Mouse (Mus musculus): ENCODE results near the gene Retreg1. TPM values are rescaled to one million over a fixed set of nuclear protein-coding genes. Genes with fewer than 3 reads are reported as not detected.

Gene Retreg1
- polyA plus RNA-seq, 1 experiment from 2014 or later, result 5.6 TPM

DNA sequence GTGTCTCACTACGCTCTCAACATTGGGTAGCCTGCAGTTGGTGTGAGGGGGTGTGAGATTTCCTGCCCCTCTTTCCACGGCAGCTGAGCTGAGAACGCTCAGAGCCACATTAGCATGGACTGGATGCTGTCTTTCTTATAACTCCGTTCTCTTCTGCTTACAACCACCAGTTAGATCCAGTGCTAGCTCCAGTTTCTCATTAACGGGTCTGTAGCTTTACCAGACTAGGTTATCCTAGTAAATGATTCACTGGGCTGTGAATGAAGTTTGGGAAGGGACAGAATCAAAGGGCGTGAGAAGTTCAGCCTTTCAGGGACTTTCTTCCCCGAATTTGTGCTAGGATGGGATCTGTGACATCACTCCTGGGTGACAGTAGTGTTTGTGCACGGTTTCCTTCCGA, 70.7 kb downstream of the Retreg1 start:
- H3K9me3 ChIP-seq (ENCODE audit: control insufficient read depth, low read length), result no peaks in the 10 kb centered on the region
- no peak for DNase-seq (ENCODE audit: low spot score)
- H3K27me3 ChIP-seq (ENCODE audit: control insufficient read depth, insufficient read depth, low read length), result no peaks in the 10 kb centered on the region
- no peaks in the 10 kb centered on the region for H3K4me1 ChIP-seq (ENCODE audit: control insufficient read depth, insufficient read depth, low read length)
- 51% methylated on average over 9 of the region's 9 CpGs for WGBS
- H3K4me2 ChIP-seq (ENCODE audit: low read depth), result no peak overlapping the region
- H3K27ac ChIP-seq (ENCODE audit: low read depth, low read length), result no peak overlapping the region
- ATAC-seq (ENCODE audit: insufficient read depth, low FRiP score, low TSS enrichment), result no peak
- H3K4me3 ChIP-seq (ENCODE audit: low read depth, low read length), result no peak overlapping the region
- no peaks in the 10 kb centered on the region for H3K36me3 ChIP-seq (ENCODE audit: control insufficient read depth, insufficient read depth, low read length)
- no peak overlapping the region for H3K9ac ChIP-seq (ENCODE audit: low read length)

DNA sequence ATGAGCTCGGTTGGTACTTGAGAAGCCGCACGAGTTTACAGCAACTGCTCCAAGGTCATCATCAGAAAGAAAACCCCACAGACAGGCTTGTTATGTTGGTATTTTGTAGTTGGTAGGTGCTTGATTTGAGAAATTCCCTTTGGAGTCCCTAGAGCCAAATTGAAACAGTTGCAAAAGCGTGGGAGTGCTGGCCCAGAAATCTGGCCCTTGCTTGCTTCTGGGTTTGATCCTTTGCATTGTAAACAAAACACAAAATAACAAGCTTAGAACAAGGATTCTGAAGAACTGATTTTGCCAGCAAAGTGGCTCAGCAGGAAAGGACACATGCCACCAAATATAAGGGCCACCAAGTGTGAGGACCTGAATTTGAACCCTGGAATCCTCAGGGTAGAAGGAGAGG, 71.2 kb downstream of the Retreg1 start:
- Histone ChIP-seq H3K4me3 (ENCODE audit: low read depth, low read length) (no peak overlapping the region), H3K9me3 (ENCODE audit: control insufficient read depth, low read length) (no peaks in the 10 kb centered on the region), H3K36me3 (ENCODE audit: control insufficient read depth, insufficient read depth, low read length) (no peaks in the 10 kb centered on the region), H3K4me2 (ENCODE audit: low read depth) (no peak overlapping the region), H3K27ac (ENCODE audit: low read depth, low read length) (no peak overlapping the region), H3K27me3 (ENCODE audit: control insufficient read depth, insufficient read depth, low read length) (no peaks in the 10 kb centered on the region), H3K4me1 (ENCODE audit: control insufficient read depth, insufficient read depth, low read length) (no peaks in the 10 kb centered on the region), H3K9ac (ENCODE audit: low read length) (no peak overlapping the region)
- 89% methylated on average over 4 of the region's 4 CpGs for WGBS
- no peak for DNase-seq (ENCODE audit: low spot score)
- ATAC-seq (ENCODE audit: insufficient read depth, low FRiP score, low TSS enrichment), result no peak

DNA sequence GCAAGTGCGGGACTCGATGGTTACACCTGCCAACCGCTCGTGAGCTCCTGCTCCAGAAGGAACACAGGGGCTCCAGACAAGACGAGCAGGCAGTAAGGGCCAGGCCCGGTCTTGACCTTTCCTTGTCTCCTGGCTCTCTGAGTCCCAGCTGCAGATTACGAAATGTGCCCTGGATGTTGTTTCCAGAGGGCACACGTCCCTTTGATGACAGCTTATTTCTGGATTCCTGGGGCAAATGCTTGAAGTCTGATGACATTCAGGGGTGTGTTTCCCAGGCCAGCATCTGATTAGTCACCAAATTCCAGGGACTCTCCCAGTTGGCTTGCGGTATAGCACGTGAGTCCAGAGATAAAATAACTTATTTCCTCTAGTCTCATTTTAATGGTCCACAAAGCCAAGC, 72.0 kb downstream of the Retreg1 start:
- no peak for ATAC-seq (ENCODE audit: insufficient read depth, low FRiP score, low TSS enrichment)
- H3K4me1 ChIP-seq (ENCODE audit: control insufficient read depth, insufficient read depth, low read length), result no peaks in the 10 kb centered on the region
- DNase-seq (ENCODE audit: low spot score), result no peak
- H3K4me3 ChIP-seq (ENCODE audit: low read depth, low read length), result no peak overlapping the region
- H3K9me3 ChIP-seq (ENCODE audit: control insufficient read depth, low read length), result no peaks in the 10 kb centered on the region
- no peaks in the 10 kb centered on the region for H3K27me3 ChIP-seq (ENCODE audit: control insufficient read depth, insufficient read depth, low read length)
- H3K27ac ChIP-seq (ENCODE audit: low read depth, low read length), result no peak overlapping the region
- no peak overlapping the region for H3K4me2 ChIP-seq (ENCODE audit: low read depth)
- H3K9ac ChIP-seq (ENCODE audit: low read length), result no peak overlapping the region
- 75% methylated on average over 10 of the region's 10 CpGs for WGBS
- H3K36me3 ChIP-seq (ENCODE audit: control insufficient read depth, insufficient read depth, low read length), result no peaks in the 10 kb centered on the region

DNA sequence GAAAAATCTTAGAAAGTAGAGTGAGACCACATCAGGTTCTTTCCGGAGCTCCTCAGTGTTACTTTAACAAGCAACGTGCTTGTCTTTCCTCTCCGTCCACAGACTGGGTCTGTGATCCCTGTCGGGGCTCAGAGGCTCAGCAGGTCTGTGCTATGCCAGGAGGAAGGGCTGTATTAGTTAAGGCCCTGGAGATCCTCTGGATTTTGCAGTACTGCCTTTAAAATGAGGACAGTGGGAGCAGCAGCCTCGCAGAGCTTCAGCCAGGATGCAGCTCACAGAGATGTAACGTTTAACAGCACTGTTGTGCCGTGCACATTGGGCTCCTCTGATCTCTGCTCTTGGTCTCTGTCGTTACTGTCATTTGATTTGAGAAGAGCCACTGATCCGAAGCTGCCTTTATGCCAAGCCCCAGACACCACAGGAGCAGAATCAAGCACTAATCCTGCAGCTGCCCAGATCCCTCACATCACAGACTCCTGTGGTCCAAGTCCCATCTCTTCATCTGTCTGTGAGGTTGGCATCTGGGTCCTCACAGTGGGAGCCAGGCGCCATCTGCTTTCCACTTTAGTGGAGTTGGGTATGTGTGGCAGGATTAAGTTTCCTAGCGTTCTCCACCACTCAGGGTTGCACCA, 72.7 kb downstream of the Retreg1 start:
- 75% methylated on average over 11 of the region's 11 CpGs for WGBS
- no peak overlapping the region for H3K27ac ChIP-seq (ENCODE audit: low read depth, low read length)
- no peaks in the 10 kb centered on the region for H3K9me3 ChIP-seq (ENCODE audit: control insufficient read depth, low read length)
- H3K4me2 ChIP-seq (ENCODE audit: low read depth), result no peak overlapping the region
- ATAC-seq (ENCODE audit: insufficient read depth, low FRiP score, low TSS enrichment), result no peak
- H3K4me3 ChIP-seq (ENCODE audit: low read depth, low read length), result no peak overlapping the region
- no peak for DNase-seq (ENCODE audit: low spot score)
- H3K4me1 ChIP-seq (ENCODE audit: control insufficient read depth, insufficient read depth, low read length), result no peaks in the 10 kb centered on the region
- H3K9ac ChIP-seq (ENCODE audit: low read length), result no peak overlapping the region
- no peaks in the 10 kb centered on the region for H3K27me3 ChIP-seq (ENCODE audit: control insufficient read depth, insufficient read depth, low read length)
- no peaks in the 10 kb centered on the region for H3K36me3 ChIP-seq (ENCODE audit: control insufficient read depth, insufficient read depth, low read length)

DNA sequence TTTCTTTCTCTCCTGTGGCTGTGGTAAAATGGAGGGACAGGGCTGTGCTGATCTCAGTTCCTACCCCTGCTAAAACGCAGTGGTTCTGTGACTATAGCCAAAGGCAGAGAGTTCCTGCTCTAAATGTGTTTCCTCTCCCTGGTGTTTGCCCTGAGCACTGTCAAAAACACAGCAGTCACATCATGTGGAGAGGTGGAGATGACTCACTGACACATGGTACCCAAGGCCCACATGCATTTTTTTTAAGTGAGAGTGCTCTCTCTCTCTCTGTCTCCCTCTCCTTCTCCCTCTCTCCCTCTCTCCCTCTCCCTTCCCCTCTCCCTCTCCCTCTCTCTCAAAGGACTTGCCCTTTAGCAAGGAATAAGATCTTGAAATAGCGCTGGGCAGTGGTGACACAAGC, 73.3 kb downstream of the Retreg1 start:
- no peaks in the 10 kb centered on the region for H3K9me3 ChIP-seq (ENCODE audit: control insufficient read depth, low read length)
- H3K36me3 ChIP-seq (ENCODE audit: control insufficient read depth, insufficient read depth, low read length), result no peaks in the 10 kb centered on the region
- 71% methylated on average over 2 of the region's 2 CpGs for WGBS
- H3K4me3 ChIP-seq (ENCODE audit: low read depth, low read length), result no peak overlapping the region
- no peaks in the 10 kb centered on the region for H3K4me1 ChIP-seq (ENCODE audit: control insufficient read depth, insufficient read depth, low read length)
- DNase-seq (ENCODE audit: low spot score) (no peak), ATAC-seq (ENCODE audit: insufficient read depth, low FRiP score, low TSS enrichment) (no peak)
- no peak overlapping the region for H3K9ac ChIP-seq (ENCODE audit: low read length)
- no peak overlapping the region for H3K4me2 ChIP-seq (ENCODE audit: low read depth)
- H3K27ac ChIP-seq (ENCODE audit: low read depth, low read length), result no peak overlapping the region
- no peaks in the 10 kb centered on the region for H3K27me3 ChIP-seq (ENCODE audit: control insufficient read depth, insufficient read depth, low read length)

DNA sequence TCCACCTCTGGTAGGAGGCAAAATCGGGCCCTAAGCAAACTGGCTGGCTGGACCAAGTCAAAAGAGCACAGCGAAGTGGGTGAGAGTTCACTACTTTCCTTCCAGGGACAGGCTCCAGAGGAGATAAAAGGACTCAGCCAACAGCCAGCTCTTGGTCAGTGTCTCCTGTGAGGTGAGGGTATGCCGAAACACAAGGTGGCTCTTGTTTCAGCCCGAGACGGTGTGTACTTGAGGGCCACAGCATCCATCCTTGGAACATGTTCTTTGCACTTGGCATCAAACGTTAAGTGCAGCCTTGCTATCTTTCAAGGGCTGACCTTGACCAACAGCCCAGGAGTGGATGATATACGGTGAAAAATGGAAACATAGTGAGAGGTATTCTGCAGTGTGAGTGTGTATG, 75.7 kb downstream of the Retreg1 start:
- Histone ChIP-seq H3K4me1 (ENCODE audit: control insufficient read depth, insufficient read depth, low read length) (no peaks in the 10 kb centered on the region), H3K36me3 (ENCODE audit: control insufficient read depth, insufficient read depth, low read length) (no peaks in the 10 kb centered on the region), H3K9ac (ENCODE audit: low read length) (no peak overlapping the region), H3K9me3 (ENCODE audit: control insufficient read depth, low read length) (no peaks in the 10 kb centered on the region), H3K4me2 (ENCODE audit: low read depth) (no peak overlapping the region), H3K27me3 (ENCODE audit: control insufficient read depth, insufficient read depth, low read length) (no peaks in the 10 kb centered on the region), H3K27ac (ENCODE audit: low read depth, low read length) (no peak overlapping the region), H3K4me3 (ENCODE audit: low read depth, low read length) (no peak overlapping the region)
- no peak for ATAC-seq (ENCODE audit: insufficient read depth, low FRiP score, low TSS enrichment)
- whole genome bisulfite sequencing, result 91% methylated on average over 7 of the region's 7 CpGs
- DNase-seq (ENCODE audit: low spot score), result no peak

DNA sequence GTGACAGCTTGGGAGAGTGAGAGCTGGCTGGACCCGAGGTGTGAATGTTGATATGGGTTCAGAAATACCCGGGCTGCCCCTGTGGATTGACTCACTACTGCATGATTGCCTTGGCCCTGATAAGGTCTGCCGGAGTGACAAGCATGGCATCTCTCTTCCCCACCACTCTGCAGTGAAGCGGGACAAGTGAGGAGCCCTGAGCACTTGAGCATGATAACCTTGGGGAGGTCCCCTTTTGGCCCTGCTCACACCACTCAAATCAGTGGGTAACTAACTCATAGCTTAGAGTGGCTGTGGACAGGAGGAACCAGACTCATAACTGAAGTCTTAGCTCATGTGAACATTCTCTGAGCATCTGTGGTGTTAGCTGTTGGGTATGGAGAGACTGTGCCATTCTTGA, 77.0 kb downstream of the Retreg1 start:
- Histone ChIP-seq H3K27me3 (ENCODE audit: control insufficient read depth, insufficient read depth, low read length) (no peaks in the 10 kb centered on the region), H3K9ac (ENCODE audit: low read length) (no peak overlapping the region), H3K9me3 (ENCODE audit: control insufficient read depth, low read length) (no peaks in the 10 kb centered on the region), H3K4me3 (ENCODE audit: low read depth, low read length) (no peak overlapping the region), H3K36me3 (ENCODE audit: control insufficient read depth, insufficient read depth, low read length) (no peaks in the 10 kb centered on the region), H3K4me2 (ENCODE audit: low read depth) (no peak overlapping the region), H3K27ac (ENCODE audit: low read depth, low read length) (no peak overlapping the region), H3K4me1 (ENCODE audit: control insufficient read depth, insufficient read depth, low read length) (no peaks in the 10 kb centered on the region)
- ATAC-seq (ENCODE audit: insufficient read depth, low FRiP score, low TSS enrichment) (no peak), DNase-seq (ENCODE audit: low spot score) (no peak)
- WGBS, result 90% methylated on average over 4 of the region's 4 CpGs

DNA sequence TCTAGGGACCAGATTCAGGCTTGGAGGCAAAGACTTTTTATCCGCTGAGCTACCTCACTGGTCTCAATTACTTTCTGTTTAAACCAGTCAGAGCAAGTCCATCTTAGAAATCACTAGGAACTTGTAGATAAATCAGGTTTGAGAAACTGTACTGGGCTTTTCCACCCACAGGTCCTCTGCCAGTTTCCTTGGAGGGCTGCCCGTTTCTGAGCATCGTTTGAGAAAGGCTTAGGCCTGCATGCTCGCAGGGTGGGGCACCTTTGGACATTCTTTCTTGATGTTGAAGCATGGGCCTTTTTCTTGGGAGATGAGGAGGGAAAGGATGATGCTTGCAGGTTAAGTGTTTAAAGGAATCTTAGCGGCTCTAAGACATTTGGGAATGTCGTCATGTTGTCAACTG, 77.9 kb downstream of the Retreg1 start:
- Histone ChIP-seq H3K27ac (ENCODE audit: low read depth, low read length) (no peak overlapping the region), H3K4me1 (ENCODE audit: control insufficient read depth, insufficient read depth, low read length) (no peaks in the 10 kb centered on the region), H3K27me3 (ENCODE audit: control insufficient read depth, insufficient read depth, low read length) (no peaks in the 10 kb centered on the region), H3K36me3 (ENCODE audit: control insufficient read depth, insufficient read depth, low read length) (no peaks in the 10 kb centered on the region), H3K9ac (ENCODE audit: low read length) (no peak overlapping the region), H3K4me2 (ENCODE audit: low read depth) (no peak overlapping the region), H3K9me3 (ENCODE audit: control insufficient read depth, low read length) (no peaks in the 10 kb centered on the region), H3K4me3 (ENCODE audit: low read depth, low read length) (no peak overlapping the region)
- WGBS, result 91% methylated on average over 6 of the region's 6 CpGs
- ATAC-seq (ENCODE audit: insufficient read depth, low FRiP score, low TSS enrichment) (no peak), DNase-seq (ENCODE audit: low spot score) (no peak)

DNA sequence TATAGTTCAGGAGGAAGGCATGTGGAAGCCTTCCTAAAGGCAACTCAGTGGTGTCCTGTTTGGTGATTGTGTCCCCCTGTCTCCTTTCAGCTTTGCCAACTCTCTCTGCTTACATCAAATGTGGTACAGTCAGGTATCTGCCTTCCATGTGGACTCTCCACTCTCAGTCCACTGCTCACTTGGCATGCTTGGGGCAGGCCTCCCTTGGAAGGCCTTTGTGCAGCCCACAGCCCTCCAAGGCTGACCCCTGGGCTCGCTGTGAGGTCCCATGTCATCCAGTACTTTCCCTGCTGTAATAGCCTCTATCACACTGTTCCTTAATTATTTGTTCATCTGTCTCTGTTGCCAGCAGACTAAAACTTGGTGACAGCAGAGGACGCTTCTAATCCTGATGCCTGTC, 79.0 kb downstream of the Retreg1 start:
- Histone ChIP-seq H3K27ac (ENCODE audit: low read depth, low read length) (no peak overlapping the region), H3K4me2 (ENCODE audit: low read depth) (no peak overlapping the region), H3K4me1 (ENCODE audit: control insufficient read depth, insufficient read depth, low read length) (no peaks in the 10 kb centered on the region), H3K27me3 (ENCODE audit: control insufficient read depth, insufficient read depth, low read length) (no peaks in the 10 kb centered on the region), H3K36me3 (ENCODE audit: control insufficient read depth, insufficient read depth, low read length) (no peaks in the 10 kb centered on the region), H3K4me3 (ENCODE audit: low read depth, low read length) (no peak overlapping the region), H3K9ac (ENCODE audit: low read length) (no peak overlapping the region), H3K9me3 (ENCODE audit: control insufficient read depth, low read length) (no peaks in the 10 kb centered on the region)
- DNase-seq (ENCODE audit: low spot score) (no peak), ATAC-seq (ENCODE audit: insufficient read depth, low FRiP score, low TSS enrichment) (no peak)
- WGBS, result 75% methylated on average over 2 of the region's 2 CpGs
